In the genomic region with DNA sequence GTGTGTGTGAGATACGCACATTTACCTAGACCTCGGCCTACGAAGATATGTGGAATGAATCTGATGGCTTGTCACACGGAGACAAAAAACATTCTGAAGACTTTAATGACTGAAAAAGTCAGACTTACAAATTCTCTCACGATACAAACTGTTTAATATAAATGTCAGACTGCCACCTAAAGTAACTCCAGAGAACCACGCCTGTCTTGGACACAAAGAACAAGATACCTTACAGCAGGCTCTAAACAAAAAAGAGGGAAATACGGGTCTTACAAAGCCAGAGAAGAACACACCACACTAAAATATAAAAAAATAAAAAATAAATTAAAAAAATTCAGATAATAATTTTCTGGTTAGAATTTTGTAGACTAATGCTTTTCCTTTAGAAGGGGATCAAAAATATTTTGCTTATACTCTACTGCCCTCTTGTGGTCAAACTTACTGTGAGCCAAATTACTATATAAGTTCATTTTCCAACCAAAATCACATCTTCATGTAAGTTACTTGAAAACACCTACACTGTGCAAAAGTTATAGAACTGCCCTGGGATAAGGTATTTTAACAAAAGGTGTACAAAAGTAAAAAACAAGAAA, we compare ENCODE assay signal across 10 mouse cellular contexts. TPM values are rescaled to one million over a fixed set of nuclear protein-coding genes. Genes with fewer than 3 reads are reported as not detected.
DNase-seq lines count a peak whose midpoint lies in the region; ATAC-seq and TF ChIP-seq lines count a peak whose summit lies in the region.
"Had no signal": no experiment of that assay in that cellular context is flagged by ENCODE, and none has a peak within 500 bp of the region (broad histone marks: within the 10 kb centered on the region; RNA-seq: fewer than 3 reads in every experiment).

No protein-coding gene starts in this region.

- in situ Hi-C loops in ES-E14 (cut with MboI; ENCODE audit: low sequenced_read_pairs in 2 of 2, unreplicated experiment in 2 of 2) = loop anchor here (5.0 kb wide), 1 partner anchor 149 kb away; no protein-coding TSS in a partner anchor

- H3K9ac ChIP-seq in kidney, embryonic 15.5 days = no peak overlapping the region
- no peak overlapping the region for H3K9ac ChIP-seq in ES-E14 (ENCODE audit: insufficient read depth, low read depth, low read length, poor library complexity, severe bottlenecking)
- no peak overlapping the region for H3K9ac ChIP-seq in embryonic facial prominence, embryonic 14.5 days (ENCODE audit: low read depth, low read length)
- H3K9ac ChIP-seq: heart, embryonic 13.5 days; neural tube, embryonic 12.5 days had no signal

- no peaks in the 10 kb centered on the region for H3K27me3 ChIP-seq in kidney, adult 2 months (replicated peaks; ENCODE audit: control insufficient read depth, insufficient read depth, low read length)
- H3K27me3 ChIP-seq in kidney, embryonic 15.5 days = no peaks in the 10 kb centered on the region
- H3K27me3 ChIP-seq in embryonic facial prominence, embryonic 14.5 days (replicated peaks; ENCODE audit: control insufficient read depth, insufficient read depth, low read length) = no peaks in the 10 kb centered on the region
- H3K27me3 ChIP-seq: heart, embryonic 13.5 days; neural tube, embryonic 12.5 days had no signal

- no peak overlapping the region for H3K4me3 ChIP-seq in kidney, adult 2 months (ENCODE audit: insufficient read depth, low read depth, low read length)
- no peak overlapping the region for H3K4me3 ChIP-seq in kidney, embryonic 15.5 days (replicated peaks)
- H3K4me3 ChIP-seq in ES-E14 (ENCODE audit: insufficient read depth in 1 of 2, low read depth in 1 of 2, low read length in 2 of 2, poor library complexity in 1 of 2, severe bottlenecking in 1 of 2) = no peak overlapping the region
- H3K4me3 ChIP-seq in embryonic facial prominence, embryonic 14.5 days (ENCODE audit: low read depth, low read length) = no peak overlapping the region
- H3K4me3 ChIP-seq: heart, embryonic 13.5 days; neural tube, embryonic 12.5 days had no signal

- H3K9me3 ChIP-seq in kidney, embryonic 15.5 days (replicated peaks) = no peaks in the 10 kb centered on the region
- no peaks in the 10 kb centered on the region for H3K9me3 ChIP-seq in ES-E14 (ENCODE audit: control insufficient read depth, insufficient read depth, low read depth, low read length)
- H3K9me3 ChIP-seq in embryonic facial prominence, embryonic 14.5 days (ENCODE audit: control insufficient read depth, low read length) = no peaks in the 10 kb centered on the region
- H3K9me3 ChIP-seq: heart, embryonic 13.5 days; neural tube, embryonic 12.5 days had no signal

- H3K4me1 ChIP-seq in kidney, adult 2 months (ENCODE audit: control insufficient read depth, insufficient read depth, low read length) = no peaks in the 10 kb centered on the region
- H3K4me1 ChIP-seq in kidney, embryonic 15.5 days = no peaks in the 10 kb centered on the region
- H3K4me1 ChIP-seq in ES-E14 (ENCODE audit: control insufficient read depth in 2 of 2, insufficient read depth in 2 of 2, low read length in 2 of 2, poor library complexity in 1 of 2) = no peaks in the 10 kb centered on the region
- no peaks in the 10 kb centered on the region for H3K4me1 ChIP-seq in embryonic facial prominence, embryonic 14.5 days (ENCODE audit: control insufficient read depth, insufficient read depth, low read length)
- H3K4me1 ChIP-seq: heart, embryonic 13.5 days; neural tube, embryonic 12.5 days had no signal

- no peak overlapping the region for H3K27ac ChIP-seq in kidney, adult 2 months (ENCODE audit: insufficient read depth, low read depth, low read length)
- H3K27ac ChIP-seq in kidney, embryonic 15.5 days = no peak overlapping the region
- no peak overlapping the region for H3K27ac ChIP-seq in ES-E14 (ENCODE audit: insufficient read depth, low read depth, low read length, poor library complexity, severe bottlenecking)
- no peak overlapping the region for H3K27ac ChIP-seq in embryonic facial prominence, embryonic 14.5 days (replicated peaks; ENCODE audit: low read depth, low read length)
- H3K27ac ChIP-seq: heart, embryonic 13.5 days; neural tube, embryonic 12.5 days had no signal

- TF ChIP-seq POLR2A in kidney, adult 2 months (IDR thresholded peaks at IDR 0.05; ENCODE audit: low read depth, low read length) = no peak

- WGBS in kidney, adult 2 months = 67% methylated on average over 7 of the region's 7 CpGs
- WGBS in kidney, embryonic 15.5 days = 64% methylated on average over 7 of the region's 7 CpGs
- 59% methylated on average over 7 of the region's 7 CpGs for WGBS in embryonic facial prominence, embryonic 14.5 days

- no peak for TF ChIP-seq CTCF in kidney, adult 2 months (conservative IDR thresholded peaks at IDR 0.05; ENCODE audit: insufficient read depth, insufficient read length, low read depth, low read length)

- peaks cover 2% of the 10 kb centered on the region for H3K36me3 ChIP-seq in kidney, adult 2 months (ENCODE audit: control insufficient read depth, insufficient read depth, low read length)
- peaks cover 65% of the 10 kb centered on the region for H3K36me3 ChIP-seq in kidney, embryonic 15.5 days
- peaks cover 23% of the 10 kb centered on the region for H3K36me3 ChIP-seq in ES-E14 (ENCODE audit: control insufficient read depth, insufficient read depth, low read length, poor library complexity, severe bottlenecking)
- H3K36me3 ChIP-seq in embryonic facial prominence, embryonic 14.5 days (ENCODE audit: control insufficient read depth, insufficient read depth, low read length) = peaks cover 47% of the 10 kb centered on the region

- no peak for ATAC-seq in kidney, embryonic 15.5 days (replicated peaks; ENCODE audit: low FRiP score)
- no peak for ATAC-seq in embryonic facial prominence, embryonic 14.5 days (ENCODE audit: low read depth)
- no peak for ATAC-seq in cerebellum, adult (ENCODE audit: insufficient number of reproducible peaks, low FRiP score, low TSS enrichment)

- peak; percentile 41 for DNase-seq in kidney, adult 2 months
- DNase-seq in 416B (ENCODE audit: low read depth) (peak; percentile 74), ES-E14 (ENCODE audit: low read depth, low spot score) (peak; percentile 43)
- DNase-seq in embryonic facial prominence, embryonic 14.5 days (ENCODE audit: low spot score) = peak; percentile 74
- DNase-seq in urinary bladder, adult 18-20 months (ENCODE audit: low spot score in 2 of 2) = no peak
- DNase-seq in spleen, postnatal 4 days (ENCODE audit: low spot score in 2 of 2) = no peak

- H3K4me2 ChIP-seq in kidney, embryonic 15.5 days = no peak overlapping the region
- H3K4me2 ChIP-seq in embryonic facial prominence, embryonic 14.5 days (ENCODE audit: low read depth, low read length) = no peak overlapping the region
- H3K4me2 ChIP-seq: heart, embryonic 13.5 days; neural tube, embryonic 12.5 days had no signal

TF ChIP-seq in ES-E14, 5 proteins besides CTCF, POLR2A, EP300 and RAD21:
- peak; percentile 20; the same call in 1 of the 2 replicates for TF ChIP-seq MAFK (IDR thresholded peaks at IDR 0.05; ENCODE audit: insufficient read depth, low read depth, low read length)
- TF ChIP-seq CHD2 (IDR thresholded peaks at IDR 0.05; ENCODE audit: low read depth, low read length) = no peak
- peak; percentile 77; the same call in 1 of the 2 replicates for TF ChIP-seq ZC3H11A (IDR thresholded peaks at IDR 0.05; ENCODE audit: borderline replicate concordance, low read depth, low read length)

RNA-seq across cellular contexts. Expression of gene Nsf, which starts 42.8 kb away (rescaled TPM):
- polyA plus RNA-seq in kidney, adult 2 months (2012; rRNA removed) = 35.4 and 39.4 TPM in 2 replicates
- 54.6 and 55.8 TPM in 2 replicates for polyA plus RNA-seq in kidney, embryonic 15.5 days (2015; fragmentation: Nextera tagmentation; extraction: Ambion mirVana)
- 47.5 and 55.0 TPM in 2 replicates for total RNA-seq in ES-E14 (2012; rRNA removed)
- polyA plus RNA-seq in embryonic facial prominence, embryonic 14.5 days (2014; fragmentation: Nextera tagmentation; extraction: Ambion mirVana) = 39.9 and 50.0 TPM in 2 replicates

RNA-seq across cellular contexts. Expression of gene Arf2, which starts 55.5 kb away (rescaled TPM):
- polyA plus RNA-seq in kidney, adult 2 months (2012; rRNA removed) = 12.9 and 15.0 TPM in 2 replicates
- polyA plus RNA-seq in kidney, embryonic 15.5 days (2015; fragmentation: Nextera tagmentation; extraction: Ambion mirVana) = 63.5 and 65.6 TPM in 2 replicates
- total RNA-seq in ES-E14 (2012; rRNA removed) = 14.3 and 25.2 TPM in 2 replicates
- 63.6 and 69.6 TPM in 2 replicates for polyA plus RNA-seq in embryonic facial prominence, embryonic 14.5 days (2014; fragmentation: Nextera tagmentation; extraction: Ambion mirVana)

Comparison
In these comparisons a context has a peak if more than half of its experiments do, and no peak if none do; other contexts are left out.
1. DNase-seq: peak in kidney, adult 2 months (single experiment), 416B (single experiment), ES-E14 (single experiment) and embryonic facial prominence, embryonic 14.5 days (single experiment); none in urinary bladder, adult 18-20 months (0 of 2) and spleen, postnatal 4 days (0 of 2).